Mouse (Mus musculus): ENCODE data around the gene Meis1.

- TF ChIP-seq CTCF (IDR thresholded peaks at IDR 0.05; ENCODE audit: control insufficient read depth, insufficient read depth, low read length), result no peak
- no peak for TF ChIP-seq POLR2A (IDR thresholded peaks at IDR 0.05; ENCODE audit: borderline replicate concordance, control insufficient read depth, low read depth, low read length)
These were observed 140.8 kb downstream of the Meis1 start for GRCm38 (mm10) chr11:18878016-18878415.

All from bone marrow, adult 2 months (tissue).